ENCODE assay signal across 8 mouse cellular contexts in the genomic region with DNA sequence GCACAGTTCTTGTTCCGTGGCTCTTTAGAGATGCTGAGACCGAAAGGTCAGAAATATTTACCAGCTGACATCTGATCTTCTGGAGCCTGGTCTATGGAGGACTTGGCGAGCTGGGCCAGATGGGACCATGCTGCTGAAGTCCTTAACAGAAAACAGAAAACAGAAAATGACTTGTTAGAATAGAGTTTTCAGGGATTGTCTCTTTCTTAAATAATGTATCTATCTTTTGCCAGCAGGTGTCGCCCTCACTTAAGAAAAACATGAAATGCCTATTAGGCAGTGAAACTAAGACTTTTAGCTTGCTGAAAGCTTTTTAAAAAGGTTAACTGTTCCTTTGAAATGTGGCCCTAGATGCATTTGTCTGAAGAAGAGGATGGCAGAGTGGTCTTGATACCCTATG. TPM values are rescaled to one million over a fixed set of nuclear protein-coding genes. Genes with fewer than 3 reads are reported as not detected.
DNase-seq lines count a peak whose midpoint lies in the region; ATAC-seq lines count a peak whose summit lies in the region.

No protein-coding gene starts in this region.

- 0 out of 2 replicates have a peak overlapping the region, but pooled peaks have one; percentile 13 for H3K9ac ChIP-seq in forebrain, embryonic 12.5 days
- H3K9ac ChIP-seq in forebrain, embryonic 11.5 days (ENCODE audit: low read length) = no peak overlapping the region
- no peak overlapping the region for H3K9ac ChIP-seq in midbrain, embryonic 11.5 days (ENCODE audit: low read length)
- no peak overlapping the region for H3K9ac ChIP-seq in midbrain, embryonic 16.5 days (ENCODE audit: low read depth, low read length)

- H3K36me3 ChIP-seq in forebrain, embryonic 12.5 days (replicated peaks) = peaks cover 29% of the 10 kb centered on the region
- H3K36me3 ChIP-seq in forebrain, embryonic 11.5 days (ENCODE audit: control insufficient read depth, insufficient read depth, low read length) = no peaks in the 10 kb centered on the region; the same call in 1 of the 2 replicates
- peaks cover 6% of the 10 kb centered on the region for H3K36me3 ChIP-seq in midbrain, embryonic 11.5 days (ENCODE audit: control insufficient read depth, insufficient read depth, low read length)
- H3K36me3 ChIP-seq in midbrain, embryonic 16.5 days (ENCODE audit: control insufficient read depth, insufficient read depth, low read length) = peaks cover 6% of the 10 kb centered on the region

- no peaks in the 10 kb centered on the region for H3K4me1 ChIP-seq in forebrain, embryonic 12.5 days
- no peaks in the 10 kb centered on the region for H3K4me1 ChIP-seq in forebrain, embryonic 11.5 days (replicated peaks; ENCODE audit: control insufficient read depth, insufficient read depth, low read length)
- no peaks in the 10 kb centered on the region for H3K4me1 ChIP-seq in midbrain, embryonic 11.5 days (ENCODE audit: control insufficient read depth, insufficient read depth, low read length)
- 0 out of 2 replicates have a peak, but pooled peaks cover 2% of the 10 kb centered on the region for H3K4me1 ChIP-seq in midbrain, embryonic 16.5 days (ENCODE audit: control insufficient read depth, insufficient read depth, low read length)

- 64% methylated on average over 4 of the region's 4 CpGs for WGBS in forebrain, embryonic 12.5 days
- WGBS in forebrain, embryonic 11.5 days = 67% methylated on average over 4 of the region's 4 CpGs
- 60% methylated on average over 4 of the region's 4 CpGs for WGBS in midbrain, embryonic 11.5 days
- WGBS in midbrain, embryonic 16.5 days = 59% methylated on average over 4 of the region's 4 CpGs

- no peak for ATAC-seq in forebrain, embryonic 12.5 days (ENCODE audit: low FRiP score)
- ATAC-seq in forebrain, embryonic 11.5 days (replicated peaks; ENCODE audit: low FRiP score) = no peak
- ATAC-seq in midbrain, embryonic 11.5 days (ENCODE audit: low FRiP score) = no peak
- ATAC-seq in midbrain, embryonic 16.5 days = no peak
- ATAC-seq in megakaryocyte progenitor cell, adult 5-6 weeks (replicated peaks; ENCODE audit: poor library complexity) = 0 out of 2 replicates have a peak, but pooled peaks have one; percentile 52

- peaks cover 3% of the 10 kb centered on the region; the same call in 1 of the 2 replicates for H3K9me3 ChIP-seq in forebrain, embryonic 12.5 days
- no peaks in the 10 kb centered on the region; the same call in 1 of the 2 replicates for H3K9me3 ChIP-seq in forebrain, embryonic 11.5 days (ENCODE audit: control insufficient read depth, low read length)
- H3K9me3 ChIP-seq in midbrain, embryonic 11.5 days (ENCODE audit: control insufficient read depth, low read length) = no peaks in the 10 kb centered on the region
- H3K9me3 ChIP-seq in midbrain, embryonic 16.5 days (replicated peaks; ENCODE audit: control insufficient read depth, low read length, poor library complexity, severe bottlenecking) = no peaks in the 10 kb centered on the region

- 0 out of 2 replicates have a peak overlapping the region, but pooled peaks have one; percentile 10 for H3K27ac ChIP-seq in forebrain, embryonic 12.5 days
- no peak overlapping the region for H3K27ac ChIP-seq in forebrain, embryonic 11.5 days (ENCODE audit: low read depth, low read length)
- H3K27ac ChIP-seq in midbrain, embryonic 11.5 days (ENCODE audit: low read depth, low read length) = no peak overlapping the region
- H3K27ac ChIP-seq in midbrain, embryonic 16.5 days (ENCODE audit: low read length) = no peak overlapping the region

- no peak overlapping the region for H3K4me3 ChIP-seq in forebrain, embryonic 12.5 days (replicated peaks)
- no peak overlapping the region for H3K4me3 ChIP-seq in forebrain, embryonic 11.5 days (ENCODE audit: low read depth, low read length)
- no peak overlapping the region for H3K4me3 ChIP-seq in midbrain, embryonic 11.5 days (ENCODE audit: low read depth, low read length)
- H3K4me3 ChIP-seq in midbrain, embryonic 16.5 days (ENCODE audit: low read depth, low read length) = no peak overlapping the region

- no peak for DNase-seq in forebrain, embryonic 11.5 days (ENCODE audit: low spot score)
- peak; percentile 88 for DNase-seq in midbrain, embryonic 11.5 days (ENCODE audit: low spot score, missing footprints)
- peak; percentile 64 for DNase-seq in c-Kit-negative CD71-positive TER-119-positive erythroid progenitor cells, embryonic 14.5 days (ENCODE audit: low read depth, low spot score)
- peak; percentile 64 to 82 for DNase-seq in heart, postnatal 10 days
- peak; percentile 60 for DNase-seq in thymus, postnatal 25 days

- H3K4me2 ChIP-seq in forebrain, embryonic 12.5 days = no peak overlapping the region
- H3K4me2 ChIP-seq in forebrain, embryonic 11.5 days (ENCODE audit: low read depth, low read length, severe bottlenecking) = no peak overlapping the region
- H3K4me2 ChIP-seq in midbrain, embryonic 11.5 days = no peak overlapping the region
- no peak overlapping the region for H3K4me2 ChIP-seq in midbrain, embryonic 16.5 days (ENCODE audit: low read length)

- H3K27me3 ChIP-seq in forebrain, embryonic 12.5 days = no peaks in the 10 kb centered on the region
- H3K27me3 ChIP-seq in forebrain, embryonic 11.5 days (ENCODE audit: control insufficient read depth, insufficient read depth, low read length) = no peaks in the 10 kb centered on the region
- no peaks in the 10 kb centered on the region for H3K27me3 ChIP-seq in midbrain, embryonic 11.5 days (ENCODE audit: control insufficient read depth, insufficient read depth, low read length)
- H3K27me3 ChIP-seq in midbrain, embryonic 16.5 days (ENCODE audit: control insufficient read depth, insufficient read depth, low read depth, low read length) = no peaks in the 10 kb centered on the region

- intact Hi-C loops in heart, postnatal 10 days (cut with DNase I) = loop anchor here (1.0 to 2.0 kb wide), 2 partner anchors 77 to 115 kb away; no protein-coding TSS in a partner anchor

RNA-seq across cellular contexts. Expression of a gene that starts 55.2 kb away (rescaled TPM):
- polyA plus RNA-seq in forebrain, embryonic 12.5 days (2016; fragmentation: Nextera tagmentation; extraction: Ambion mirVana) = 23.7 and 25.0 TPM in 2 replicates
- polyA plus RNA-seq in forebrain, embryonic 11.5 days (2014; fragmentation: Nextera tagmentation; extraction: Ambion mirVana) = 18.5 and 18.8 TPM in 2 replicates
- 14.6 and 15.1 TPM in 2 replicates for polyA plus RNA-seq in midbrain, embryonic 11.5 days (2014; fragmentation: Nextera tagmentation; extraction: Ambion mirVana)
- polyA plus RNA-seq in midbrain, embryonic 16.5 days (2015; fragmentation: Nextera tagmentation; extraction: Ambion mirVana) = 28.1 and 31.6 TPM in 2 replicates
- 10 to 100 TPM; 32.2 to 33.9 TPM for total RNA-seq in heart, postnatal 10 days (2021)
- 18.8 and 22.1 TPM in 2 replicates for total RNA-seq in megakaryocyte progenitor cell, adult 5-6 weeks (2015)
- 17.8 and 19.8 TPM in 2 replicates for total RNA-seq in megakaryocyte progenitor cell, adult 5-6 weeks (2017)
